Mouse (Mus musculus) gastrocnemius, adult 18-20 months (tissue): ENCODE data around the gene Dus4l. TPM values are rescaled to one million over a fixed set of nuclear protein-coding genes. Genes with fewer than 3 reads are reported as not detected.
"Not testable (repeated sequence)": the region's sequence is repeated elsewhere in the genome, so short reads cannot be mapped to it uniquely, and the experiment has no call there.

Source experiments
- DNase-seq: peaks from one replicate; pipeline ENCODE4 v3.0.0; 2021; ENCODE audit warnings: low spot score
- long read RNA-seq, 2 experiments: library from polyadenylated mRNA; stranded (forward); transcript quantifications; one replicate each; pipeline ENCODE4 v2.0.0; 2021
- total RNA-seq, 2 experiments: library from RNA; stranded (reverse); gene quantifications; 2 replicates each; pipeline ENCODE4 v1.2.3; 2021

The Dus4l gene
- total RNA-seq, result 1 to 10 TPM; 3.7 to 4.0 TPM
- long read RNA-seq, experiment 1, result 0 reads
- long read RNA-seq, experiment 2, result 0 reads

DNA sequence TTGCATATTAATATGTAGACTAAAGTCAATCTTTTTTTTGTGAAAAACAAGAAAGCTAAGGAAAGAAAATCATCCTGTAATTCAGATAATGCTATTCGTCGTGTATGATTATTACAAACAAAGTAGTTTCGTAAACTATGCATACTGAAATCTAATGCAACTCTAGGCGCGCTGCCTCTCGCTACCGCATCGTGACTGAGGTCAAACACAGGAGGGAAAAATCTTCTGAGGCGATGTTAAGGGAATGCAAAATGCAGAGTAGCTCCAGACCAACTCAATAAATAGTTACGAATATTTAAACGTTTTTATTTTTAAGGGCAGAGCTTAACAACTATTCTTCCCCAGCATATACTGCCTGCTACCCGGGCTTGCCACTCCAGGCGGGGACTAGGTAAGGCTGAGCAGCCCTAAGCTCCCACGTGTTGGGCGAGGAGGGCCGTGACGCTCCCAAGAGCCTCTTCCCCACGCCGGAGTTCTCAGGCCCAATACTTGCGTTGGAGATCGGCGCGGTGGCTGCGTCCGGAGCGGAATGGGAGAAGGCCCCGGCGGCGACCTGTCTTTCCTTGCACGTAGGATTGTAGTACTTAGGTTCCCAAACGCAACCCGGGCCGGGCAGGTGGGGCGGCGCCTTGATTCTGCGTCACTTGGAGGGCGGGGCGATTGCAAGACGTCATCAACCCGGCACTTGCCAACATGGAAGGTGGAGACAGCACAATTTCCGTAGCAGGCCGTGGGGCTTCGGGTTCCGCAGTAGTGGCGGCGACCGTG lies at the start of gene Dus4l, which contains the start of gene Cog5:
Dus4l (minus strand) TSS at position 630 of the 768 bp plus-strand sequence.
Cog5 (plus strand) TSS at position 673 of the 768 bp plus-strand sequence.
- peak; percentile 97 for DNase-seq

DNA sequence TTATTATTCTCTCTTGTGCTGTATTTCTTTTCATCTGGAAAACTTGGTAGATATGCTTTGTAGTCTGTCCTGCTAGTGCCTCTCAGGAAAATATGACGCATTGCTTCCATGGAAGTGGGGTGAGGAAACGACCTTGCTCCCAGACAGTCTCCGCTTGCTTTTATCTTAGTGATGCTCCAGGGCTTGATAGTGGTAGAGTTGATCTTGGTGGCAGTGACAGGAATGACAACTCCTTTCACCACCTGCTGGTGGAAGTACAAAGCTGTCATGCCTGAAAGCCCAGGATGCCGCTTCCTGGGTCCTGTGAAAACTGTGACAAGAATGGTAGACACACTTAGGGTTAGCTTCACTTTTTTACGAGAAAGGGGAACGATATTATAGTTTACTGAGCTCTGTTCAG lies 49.3 kb upstream of the Dus4l start:
- no peak for DNase-seq

DNA sequence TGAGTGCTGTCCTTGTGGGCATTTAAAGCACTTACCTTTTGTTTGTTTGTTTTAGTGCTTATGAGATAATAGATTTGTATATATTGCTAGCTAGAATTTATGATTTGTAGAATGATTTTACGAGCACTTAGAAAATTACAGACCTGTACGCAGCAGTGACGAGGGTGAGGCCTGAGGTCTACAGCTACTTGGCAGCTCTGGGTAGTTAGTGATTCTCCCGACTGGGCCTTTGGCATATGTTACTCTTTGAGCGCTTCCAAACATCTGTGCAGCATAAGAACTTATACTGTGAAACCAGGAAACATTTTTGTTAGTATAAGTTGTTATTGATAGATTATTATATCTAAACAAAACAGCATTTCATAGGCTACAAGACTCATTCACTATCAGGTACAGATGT lies 46.8 kb upstream of the Dus4l start:
- DNase-seq, result no peak

DNA sequence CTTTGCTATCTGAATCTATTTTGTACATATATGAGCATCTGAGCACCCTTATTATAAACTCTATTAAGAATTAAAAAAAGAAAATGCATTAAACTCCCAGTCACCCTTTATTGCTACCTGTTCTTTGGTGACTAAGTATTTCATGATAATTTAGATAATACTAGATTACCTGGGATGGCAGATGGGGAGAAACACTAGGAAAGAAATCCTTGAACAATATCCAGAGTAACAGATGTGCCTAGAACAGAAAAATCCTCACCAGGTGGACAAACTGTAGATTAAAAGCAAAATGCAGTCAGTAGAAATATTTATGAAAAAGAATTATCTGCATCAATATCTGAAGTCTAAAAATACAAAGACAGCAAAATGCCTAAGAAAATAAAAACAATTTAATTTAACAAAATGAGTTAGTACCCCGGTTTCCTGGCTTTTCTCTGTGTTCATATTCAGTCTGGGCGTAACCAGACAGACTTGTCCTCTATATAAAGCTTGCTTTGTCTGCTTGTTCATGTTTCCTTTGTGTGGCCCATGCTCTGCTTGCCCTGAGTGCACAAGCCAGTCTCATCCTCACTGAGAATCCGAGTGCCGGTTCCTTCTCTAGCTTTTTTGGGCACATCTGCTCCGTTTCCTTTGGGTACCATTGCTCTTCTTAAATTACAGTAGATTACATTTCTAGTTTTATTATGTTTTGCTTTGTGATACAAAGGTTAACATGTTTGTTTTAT lies 46.2 kb upstream of the Dus4l start:
- no peak for DNase-seq

DNA sequence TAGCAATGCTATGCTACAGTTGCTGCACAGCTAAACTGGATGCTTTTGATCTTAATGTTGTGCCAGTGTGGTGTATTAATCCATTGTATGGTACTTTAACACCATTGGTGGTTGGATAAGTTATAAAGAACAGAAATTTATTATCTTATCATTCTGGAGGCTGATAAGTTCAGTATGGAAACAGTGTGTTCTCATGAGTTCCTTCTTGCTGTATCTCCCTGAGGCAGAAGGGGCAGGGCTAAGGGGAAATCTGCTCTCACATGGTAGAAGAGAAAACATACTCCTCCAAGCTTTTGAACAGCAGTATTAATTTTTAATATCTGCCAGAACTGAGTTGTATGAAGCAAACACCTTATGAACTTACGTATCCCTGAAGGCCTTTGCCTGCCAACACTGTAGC lies 38.7 kb upstream of the Dus4l start:
- no peak for DNase-seq

DNA sequence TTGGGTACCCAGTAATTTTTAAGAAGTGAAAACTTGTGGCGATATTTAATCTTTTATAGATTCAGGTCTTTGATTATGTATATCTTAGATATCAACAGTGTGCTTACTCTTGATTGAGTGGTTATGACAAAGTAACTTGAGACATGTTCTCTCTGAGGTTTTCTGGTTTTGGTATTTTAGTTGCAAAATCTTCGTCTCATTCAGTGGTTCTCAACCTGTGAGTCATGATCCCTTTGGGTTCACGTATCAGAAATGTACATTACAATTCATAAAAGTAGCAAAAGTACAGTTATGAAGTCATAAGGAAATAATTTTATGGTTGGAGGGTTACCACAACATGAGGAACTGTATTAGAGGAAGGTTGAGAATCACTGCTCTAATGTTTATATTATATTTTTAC lies 32.1 kb upstream of the Dus4l start:
- DNase-seq, result no peak

DNA sequence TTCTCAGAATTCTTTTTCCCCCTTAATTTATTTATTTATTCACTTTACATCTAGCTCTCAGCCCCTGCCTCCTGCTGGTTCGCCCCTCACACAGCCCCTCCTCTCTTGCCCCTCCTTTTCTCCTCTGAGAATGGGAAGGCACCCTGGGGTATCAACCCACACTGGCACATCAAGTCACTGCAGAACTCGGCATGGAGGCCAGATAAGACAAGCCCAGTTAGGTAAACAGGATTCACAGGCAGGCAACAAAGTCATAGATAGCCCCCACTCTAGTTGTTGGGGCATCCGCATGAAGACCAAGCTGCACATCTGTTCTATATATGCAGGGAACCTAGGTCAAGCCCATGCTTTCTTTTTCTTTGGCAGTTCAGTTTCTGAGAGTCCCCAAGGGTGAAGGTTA lies 12.6 kb upstream of the Dus4l start:
- DNase-seq, result no peak

DNA sequence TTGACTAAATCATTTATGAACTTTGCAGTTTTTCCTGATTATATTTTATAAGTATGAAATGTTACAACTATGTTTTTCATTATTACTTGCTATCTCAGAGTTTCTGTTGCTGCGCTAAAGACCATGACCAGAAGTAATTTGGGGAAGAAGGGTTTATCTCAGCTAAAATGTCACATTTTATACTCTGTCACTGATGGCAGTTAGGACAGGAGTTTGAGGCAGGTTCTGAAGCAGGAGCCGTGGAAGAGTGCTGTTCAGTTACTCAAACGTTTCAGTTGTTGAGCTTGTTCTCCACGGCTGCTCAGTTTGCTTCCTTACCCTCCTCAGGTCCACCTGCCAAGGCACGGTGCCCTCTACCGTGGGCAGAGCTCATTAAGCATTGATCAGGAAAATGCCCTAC lies 11.4 kb upstream of the Dus4l start:
- DNase-seq, result no peak

DNA sequence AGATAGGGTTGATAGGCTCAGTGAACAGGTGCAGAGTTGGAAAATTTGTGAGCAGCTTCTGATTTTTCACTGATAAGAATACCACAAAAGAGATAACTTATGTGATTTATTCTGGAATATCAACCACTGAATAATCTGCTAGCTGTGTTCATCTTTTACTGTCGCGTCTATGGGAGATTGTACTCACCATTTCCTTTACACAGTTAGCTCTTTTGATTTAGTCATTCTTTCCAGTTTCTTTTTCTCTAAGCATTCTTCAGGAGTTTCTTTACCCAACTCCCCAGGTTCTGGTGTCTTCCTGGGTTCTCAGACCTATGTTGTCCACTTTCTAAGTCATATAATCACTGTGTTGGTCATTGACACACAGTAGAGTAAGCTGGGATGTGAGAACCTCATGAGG lies 2.2 kb upstream of the Dus4l start:
- DNase-seq, result no peak

DNA sequence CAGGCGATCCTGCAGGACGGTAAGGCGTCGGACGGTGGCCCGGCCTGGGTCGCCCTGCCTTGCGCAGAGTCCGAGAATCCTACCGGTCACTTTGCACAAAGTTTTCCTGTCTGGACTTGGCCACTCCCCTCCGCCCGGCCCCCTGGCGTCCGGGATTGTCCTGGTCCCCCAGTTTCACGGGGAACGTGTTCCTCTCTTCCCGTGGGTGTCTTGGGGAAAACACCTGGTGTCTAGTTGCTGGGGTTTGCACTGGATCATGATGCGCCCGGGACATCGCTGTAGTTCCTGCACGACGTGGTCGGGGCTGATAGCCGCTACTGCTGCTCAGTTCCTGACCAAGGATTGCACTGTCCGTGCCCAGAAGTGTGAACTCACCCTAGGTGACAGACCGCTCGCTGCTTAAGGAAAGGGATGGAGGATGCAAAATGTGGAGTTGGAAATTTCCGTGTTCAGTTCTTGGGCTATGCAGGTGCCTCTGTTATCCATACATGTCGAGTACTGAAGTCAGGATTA lies 395 bp upstream of the Dus4l start:
- no peak for DNase-seq

DNA sequence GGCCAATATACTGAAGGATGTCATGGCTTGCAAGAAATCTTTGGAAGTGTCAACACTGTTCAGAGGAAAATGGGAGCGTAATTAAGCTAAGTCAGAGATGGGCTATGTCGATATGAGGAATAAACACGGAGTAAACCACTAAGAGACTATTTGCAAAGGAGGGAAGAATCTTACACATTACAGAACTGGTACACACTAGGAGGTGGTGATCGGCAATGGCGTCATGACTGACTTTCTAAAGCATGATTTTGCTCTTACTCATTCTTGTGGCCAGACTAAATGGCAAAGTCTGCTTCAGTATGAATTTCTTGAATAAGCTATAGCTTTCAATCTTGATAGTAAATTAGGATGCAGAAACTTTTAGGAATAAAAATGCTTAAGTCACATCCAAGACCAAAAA lies 1.0 kb downstream of the Dus4l start:
- no peak for DNase-seq

DNA sequence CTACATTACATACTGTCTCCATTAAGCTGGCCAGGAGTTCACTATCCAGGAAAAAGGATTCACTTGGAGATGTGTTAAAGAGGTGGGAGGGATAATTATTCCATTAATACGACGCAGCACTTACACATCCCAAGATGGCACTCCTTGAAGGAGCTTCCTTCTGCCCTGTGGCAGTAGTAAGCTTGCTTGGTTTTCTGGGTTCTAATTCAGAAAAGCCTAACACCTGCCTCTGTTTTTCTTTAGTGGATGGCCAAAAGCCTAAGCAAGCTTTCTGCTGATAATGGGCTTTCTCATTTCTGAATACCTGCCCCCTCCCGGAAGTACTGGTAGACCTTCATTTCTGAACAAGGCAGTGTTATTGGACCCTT lies 19.4 kb downstream of the Dus4l start:
- no peak for DNase-seq

DNA sequence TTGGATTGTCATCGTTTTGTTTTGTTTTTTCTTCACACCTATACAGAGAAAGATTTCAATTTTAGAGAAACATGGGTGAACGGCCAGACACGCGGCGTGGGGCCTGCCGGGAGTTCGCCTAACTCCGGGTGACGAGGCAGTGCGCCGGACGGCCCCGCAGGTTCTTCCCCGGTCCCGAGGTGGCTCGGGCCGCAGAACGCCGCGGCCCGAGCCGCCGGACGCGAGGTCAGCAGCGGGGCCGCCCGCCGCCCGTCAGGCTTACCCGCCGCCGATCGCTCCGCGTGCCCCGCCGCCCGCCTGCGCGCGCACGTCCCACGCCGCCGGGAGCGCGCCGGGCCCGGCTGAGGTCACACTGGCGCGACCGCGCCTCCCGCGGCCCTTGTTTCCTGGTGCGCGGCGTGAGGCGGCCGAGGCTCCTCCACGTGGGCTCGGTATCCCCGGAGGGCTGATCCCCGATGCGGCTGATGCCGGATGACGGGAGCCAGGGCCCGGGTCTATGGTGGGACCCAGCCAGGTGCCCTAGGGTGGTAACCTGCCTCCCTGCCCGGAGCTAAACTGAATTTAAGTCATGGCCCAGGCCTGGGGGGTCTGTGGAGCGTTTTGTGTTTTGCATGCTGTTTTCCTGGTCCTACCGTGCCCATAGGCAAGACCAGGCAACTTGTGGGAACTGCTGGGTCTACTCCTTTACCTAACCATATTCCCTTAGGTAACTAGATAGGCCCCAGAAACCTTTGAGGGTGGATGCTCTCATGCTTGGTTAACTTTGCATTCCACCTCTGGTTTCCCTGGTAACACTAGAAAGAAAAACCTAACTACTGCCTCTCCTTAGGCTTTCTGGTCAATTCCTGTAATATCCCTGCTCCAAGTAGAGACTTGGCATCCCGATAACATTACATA lies 20.0 kb downstream of the Dus4l start, which contains the start of gene Bcap29:
Bcap29 (minus strand) TSS at position 316 of the 897 bp plus-strand sequence.
- DNase-seq, result peak; percentile 65

DNA sequence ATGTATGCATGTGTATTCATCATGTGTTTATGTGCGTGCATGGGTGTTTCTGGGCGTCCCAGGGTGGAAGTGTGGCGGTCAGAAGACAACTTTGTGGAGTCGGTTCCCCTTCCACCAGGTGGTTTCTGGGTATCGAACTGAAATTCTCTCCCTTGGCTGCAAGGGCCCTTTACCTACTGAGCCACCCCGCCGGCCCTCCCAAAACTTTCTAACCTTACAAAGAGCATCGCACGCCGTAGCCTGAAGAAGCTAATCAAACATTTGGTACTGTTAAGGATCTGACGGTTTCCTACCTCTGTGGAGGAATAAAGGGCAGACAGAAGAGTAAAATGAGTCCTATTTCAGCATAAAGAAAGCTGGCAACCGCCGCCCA lies 20.7 kb downstream of the Dus4l start:
- peak; percentile 11 for DNase-seq

DNA sequence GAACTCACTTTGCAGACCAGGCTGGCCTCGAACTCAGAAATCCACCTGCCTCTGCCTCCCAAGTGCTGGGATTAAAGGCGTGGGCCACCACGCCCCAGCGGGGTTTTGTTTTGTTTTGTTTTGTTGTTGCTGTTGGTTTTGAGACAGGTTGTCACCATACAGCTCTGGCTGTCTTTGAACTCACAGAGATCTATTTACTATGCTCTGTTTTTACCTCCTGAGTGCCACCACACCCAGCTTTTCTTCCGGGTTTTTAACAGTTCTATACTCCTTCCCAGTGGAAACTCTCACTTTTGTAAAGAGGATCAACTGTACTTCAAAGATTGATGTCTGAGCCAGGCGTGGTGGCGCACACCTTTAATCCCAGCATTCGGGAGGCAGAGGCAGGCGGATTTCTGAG lies 26.2 kb downstream of the Dus4l start:
- not testable (repeated sequence) for DNase-seq

DNA sequence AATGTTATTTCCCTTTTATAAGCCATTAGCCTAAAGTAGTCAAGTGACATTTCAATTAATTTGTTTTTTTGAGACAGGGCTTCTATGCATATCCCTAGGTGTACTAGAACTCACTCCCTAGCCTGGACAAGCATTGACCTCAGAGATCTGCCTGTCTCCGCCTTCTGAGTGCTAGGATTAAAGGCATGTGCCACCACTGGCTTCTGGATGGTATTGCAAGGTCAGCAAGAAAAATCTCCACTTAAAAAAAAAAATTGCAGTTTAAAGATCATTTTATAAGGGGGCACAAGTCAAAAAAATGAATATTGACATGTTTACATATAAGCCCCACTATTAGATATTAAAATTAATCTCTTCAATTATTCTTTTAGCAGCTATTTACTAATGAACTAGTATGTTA lies 29.6 kb downstream of the Dus4l start:
- DNase-seq, result no peak

DNA sequence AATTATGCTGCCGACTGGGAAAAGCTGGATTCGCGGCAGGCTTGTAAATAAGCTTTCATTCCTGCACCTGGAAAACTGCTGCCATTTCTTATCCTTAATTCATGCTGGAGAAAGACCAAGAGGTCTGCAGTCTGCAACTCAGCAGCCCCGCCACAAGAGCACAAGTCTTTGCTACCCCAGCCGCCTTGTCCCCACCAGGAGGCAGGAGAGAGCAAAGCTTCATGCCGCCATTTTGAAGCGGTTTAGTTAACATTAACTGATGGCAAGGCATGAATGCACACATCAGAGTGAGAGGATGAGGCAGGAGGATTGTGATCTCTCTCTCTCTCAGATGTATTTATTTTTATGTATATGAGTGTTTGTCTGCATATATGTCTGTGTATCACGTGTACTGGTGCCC lies 34.5 kb downstream of the Dus4l start:
- no peak for DNase-seq

DNA sequence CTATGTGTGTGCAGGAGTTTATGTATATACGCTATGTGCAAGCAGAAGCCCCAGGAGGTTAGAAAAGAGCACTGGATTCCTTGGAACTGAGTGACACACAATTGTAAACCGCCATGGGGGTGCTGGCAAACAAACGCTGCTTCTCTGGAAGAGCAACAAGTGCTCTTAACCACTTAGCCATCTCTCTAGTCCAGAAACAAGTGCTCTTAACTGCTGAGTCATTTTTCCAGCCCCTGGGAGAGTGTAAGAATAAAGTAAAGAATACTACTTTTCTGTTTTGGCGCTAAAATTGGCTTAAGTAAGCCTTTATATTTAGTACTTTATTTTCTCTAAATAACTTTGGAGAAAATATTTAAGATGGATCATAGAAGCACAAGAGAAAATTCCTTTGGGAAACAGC lies 41.3 kb downstream of the Dus4l start:
- no peak for DNase-seq

DNA sequence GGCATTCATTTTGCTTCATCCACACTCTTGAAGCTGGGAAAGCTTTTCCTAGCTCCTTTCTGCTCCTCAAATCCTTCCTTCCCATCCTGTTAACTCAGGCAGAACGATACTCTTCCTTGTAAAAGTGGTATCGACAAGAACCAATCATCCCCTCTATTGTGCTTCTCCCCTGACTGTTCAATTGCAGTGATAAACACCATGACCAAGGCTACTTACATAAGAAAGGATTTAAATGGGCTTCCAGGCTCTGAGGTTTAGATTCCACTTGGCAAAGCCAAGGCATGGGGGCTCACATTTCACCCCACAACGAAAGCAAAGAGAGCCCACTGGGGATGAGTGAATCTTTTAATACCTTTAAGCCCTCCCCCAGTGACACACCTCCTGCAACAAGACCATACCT lies 46.5 kb downstream of the Dus4l start:
- no peak for DNase-seq

DNA sequence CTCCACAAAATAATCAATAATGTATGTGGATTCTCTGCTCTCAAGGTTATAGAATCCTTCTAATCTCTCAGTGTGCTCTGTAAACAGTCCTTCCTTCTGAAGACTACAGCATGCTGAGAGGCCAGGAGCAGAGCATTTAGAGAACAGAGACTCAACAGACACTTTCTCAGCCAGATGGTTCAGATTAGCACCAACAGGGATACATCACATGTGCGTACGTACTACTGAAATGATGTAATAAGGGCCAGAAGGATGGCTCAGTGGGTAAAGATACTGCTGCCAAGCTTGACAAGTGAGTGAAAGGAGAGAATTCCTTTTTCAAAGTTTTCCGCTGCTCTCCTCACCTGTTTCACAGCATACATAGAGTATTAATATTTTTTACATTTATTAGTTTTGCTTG lies 49.7 kb downstream of the Dus4l start:
- DNase-seq, result no peak

DNA sequence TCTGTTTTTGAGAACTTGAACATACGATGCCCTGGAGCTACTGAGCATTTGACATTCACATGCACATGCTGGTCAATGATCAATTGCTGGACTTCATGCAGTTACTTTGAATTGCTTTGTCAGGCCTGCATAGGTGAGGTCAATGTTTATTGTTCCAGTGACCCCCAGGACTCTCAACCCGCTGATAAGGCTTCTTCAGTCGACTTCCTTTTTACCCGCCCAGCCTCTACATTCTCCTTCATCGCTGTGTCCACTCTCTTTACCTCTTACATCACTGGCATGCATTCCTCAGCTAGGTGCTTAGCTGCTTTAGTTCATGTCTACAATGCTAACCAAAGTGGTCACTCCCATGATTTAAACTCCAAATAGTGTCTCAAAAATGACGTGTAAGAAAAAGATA lies 51.0 kb downstream of the Dus4l start:
- no peak for DNase-seq

DNA sequence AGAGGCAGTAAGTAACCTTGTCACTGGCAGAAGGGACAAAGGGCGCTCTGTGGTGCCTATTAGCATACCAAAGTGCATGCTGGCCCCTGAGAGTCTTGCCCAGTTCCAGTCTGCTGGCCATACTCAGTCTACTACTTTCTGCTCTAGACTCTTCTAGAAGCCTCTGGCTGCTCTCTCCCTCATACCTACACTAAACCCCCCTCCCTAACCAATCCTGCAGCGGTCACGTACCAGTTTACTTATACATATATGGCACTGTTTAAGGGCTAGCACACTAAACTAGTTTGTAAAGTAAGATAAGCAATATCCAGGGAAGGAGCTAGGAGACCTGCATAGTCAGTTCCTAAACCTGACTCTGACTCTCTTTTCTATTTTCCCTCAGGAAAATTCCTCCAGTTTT lies 60.3 kb downstream of the Dus4l start:
- no peak for DNase-seq
